Mouse (Mus musculus): Measurements from ENCODE around the gene Tbc1d19.

The Tbc1d19 gene

DNA sequence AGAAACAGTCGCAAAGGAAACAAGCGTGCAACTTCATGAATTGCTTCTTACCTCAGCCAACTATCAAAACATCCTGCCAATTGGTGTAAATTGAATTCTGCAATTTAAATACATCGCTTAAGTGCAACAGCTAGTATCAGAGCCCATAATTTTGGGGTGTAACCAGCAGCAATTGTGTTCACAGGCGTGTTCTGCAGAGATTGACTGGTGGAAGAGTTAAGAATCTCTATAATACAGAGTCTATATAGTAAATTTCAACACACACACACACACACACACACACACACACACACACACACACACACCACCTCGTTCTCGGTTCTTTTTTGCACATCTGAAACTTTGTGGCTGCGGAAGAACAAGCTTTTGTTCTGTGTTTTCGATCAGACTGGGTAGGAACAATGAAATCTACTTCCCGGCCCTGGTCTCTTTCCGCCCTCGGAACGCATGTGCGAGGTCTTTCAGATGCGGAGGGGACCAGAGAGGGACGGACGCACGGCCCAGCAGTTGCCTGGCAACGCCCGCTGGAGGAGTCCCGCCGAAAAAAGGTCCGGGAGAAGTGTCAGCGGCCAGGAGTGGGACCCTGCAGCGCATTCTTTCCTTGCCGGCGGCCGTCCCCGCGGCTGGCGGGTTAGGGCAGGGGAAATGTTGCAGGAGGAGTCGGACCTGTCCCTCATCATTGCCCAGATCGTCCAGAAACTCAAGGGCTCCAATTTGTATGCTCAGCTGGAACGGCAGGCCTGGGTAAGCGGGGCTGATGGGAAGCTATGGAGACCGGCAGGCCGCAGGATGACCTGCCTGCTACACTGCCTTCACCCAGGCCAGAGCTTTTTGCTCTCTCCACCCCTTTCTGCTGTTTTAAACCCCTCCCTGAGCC, at the start of gene Tbc1d19:
Gene Tbc1d19, plus strand, starts transcription at position 492 of the 877 bp plus-strand sequence.
- DNase-seq (ENCODE audit: low spot score in 2 of 2) = peak; percentile 48 to 62

- no peak for DNase-seq (ENCODE audit: low spot score in 2 of 2)
These were observed 49.5 kb upstream of the Tbc1d19 start for GRCm38 (mm10) chr5:53759912-53760311.

DNA sequence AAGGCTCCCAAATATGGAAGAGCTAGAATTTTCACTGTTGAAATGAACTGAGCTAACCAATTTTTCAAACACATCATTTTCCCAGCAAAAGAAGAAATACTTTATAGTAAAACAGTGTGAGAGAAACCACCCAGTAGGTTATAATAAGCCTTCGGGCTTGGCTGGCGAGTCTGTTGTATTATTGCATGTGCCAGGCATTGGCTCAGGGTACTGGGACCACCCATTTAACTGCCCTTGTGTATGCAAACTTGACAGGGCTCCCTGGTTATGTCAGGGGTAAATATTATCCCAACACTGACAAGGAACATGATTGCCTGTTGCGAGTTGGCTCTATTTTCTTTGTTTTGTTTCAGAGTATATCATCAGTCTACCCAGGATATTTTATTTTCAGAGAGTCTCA, 48.5 kb upstream of the Tbc1d19 start:
- no peak for DNase-seq (ENCODE audit: low spot score in 2 of 2)

DNA sequence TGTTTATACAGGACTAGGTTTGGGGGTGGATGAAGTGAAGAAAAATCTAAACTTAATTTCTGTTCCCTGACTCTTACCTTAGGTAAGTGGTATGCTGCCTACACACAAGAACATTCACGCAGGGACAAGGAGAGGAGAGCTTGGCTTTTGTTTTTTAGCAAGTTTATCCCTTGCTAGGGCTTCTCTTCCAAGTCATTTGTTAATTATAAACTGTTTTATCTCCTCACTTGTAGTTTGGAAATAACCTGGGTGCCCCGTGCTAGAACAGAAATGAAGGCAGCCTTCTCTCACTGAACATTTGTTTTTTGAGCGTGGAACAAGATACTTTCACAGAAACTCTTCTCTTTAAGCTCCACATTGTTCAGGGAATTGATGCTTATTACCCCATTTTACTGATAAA, 48.1 kb upstream of the Tbc1d19 start:
- DNase-seq (ENCODE audit: low spot score in 2 of 2) = no peak

- no peak for DNase-seq (ENCODE audit: low spot score in 2 of 2)
These were observed 24.4 kb upstream of the Tbc1d19 start for GRCm38 (mm10) chr5:53784818-53785520.

DNA sequence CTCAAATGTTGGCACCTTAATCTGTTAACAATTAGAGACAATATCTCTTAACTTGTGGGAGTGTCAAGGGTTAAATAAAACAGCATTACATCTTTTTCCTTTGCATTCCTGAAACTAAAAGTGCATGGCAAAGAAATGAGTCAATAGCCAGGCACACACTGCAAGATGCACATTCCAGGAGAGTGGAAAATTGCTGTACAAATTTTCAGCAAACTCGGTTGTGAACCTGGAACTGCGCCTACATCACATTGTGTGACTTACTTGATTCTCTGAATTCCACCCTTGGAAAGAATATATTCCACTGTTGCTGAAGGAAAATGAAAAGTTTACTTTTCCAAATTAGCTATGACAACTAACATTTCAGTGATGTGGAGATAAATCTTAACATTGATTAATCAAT, 8.0 kb upstream of the Tbc1d19 start:
- DNase-seq (ENCODE audit: low spot score in 2 of 2) = no peak

GRCm38 (mm10) chr5:53819711-53820110, 10.3 kb downstream of the Tbc1d19 start:
- DNase-seq (ENCODE audit: low spot score in 2 of 2) = no peak

DNA sequence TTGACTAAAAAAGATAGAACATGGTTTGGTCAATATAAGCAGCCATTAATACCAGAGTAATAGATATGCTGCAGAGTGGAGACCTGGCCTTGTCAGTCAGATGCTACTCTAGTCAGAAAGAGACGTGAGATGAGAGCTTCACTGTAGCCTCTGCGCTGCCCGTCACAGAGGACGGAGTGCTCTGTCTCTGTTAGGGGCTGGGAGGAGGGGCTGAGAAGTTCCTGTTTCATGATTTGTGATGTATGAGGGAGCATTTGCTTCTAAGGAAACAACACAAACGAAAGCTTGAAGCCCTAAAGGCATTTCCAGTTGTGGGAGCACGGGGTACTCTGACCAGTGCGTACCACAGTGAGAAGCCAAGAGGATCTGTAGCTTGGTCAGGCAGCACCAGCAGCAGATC, 16.5 kb downstream of the Tbc1d19 start:
- DNase-seq (ENCODE audit: low spot score in 2 of 2) = no peak

GRCm38 (mm10) chr5:53834489-53834888, 25.1 kb downstream of the Tbc1d19 start:
- DNase-seq (ENCODE audit: low spot score in 2 of 2) = no peak

GRCm38 (mm10) chr5:53841256-53841655, 31.9 kb downstream of the Tbc1d19 start:
- DNase-seq (ENCODE audit: low spot score in 2 of 2) = no peak

- DNase-seq (ENCODE audit: low spot score in 2 of 2) = no peak
These were observed 39.0 kb downstream of the Tbc1d19 start for GRCm38 (mm10) chr5:53848294-53848942.

DNA sequence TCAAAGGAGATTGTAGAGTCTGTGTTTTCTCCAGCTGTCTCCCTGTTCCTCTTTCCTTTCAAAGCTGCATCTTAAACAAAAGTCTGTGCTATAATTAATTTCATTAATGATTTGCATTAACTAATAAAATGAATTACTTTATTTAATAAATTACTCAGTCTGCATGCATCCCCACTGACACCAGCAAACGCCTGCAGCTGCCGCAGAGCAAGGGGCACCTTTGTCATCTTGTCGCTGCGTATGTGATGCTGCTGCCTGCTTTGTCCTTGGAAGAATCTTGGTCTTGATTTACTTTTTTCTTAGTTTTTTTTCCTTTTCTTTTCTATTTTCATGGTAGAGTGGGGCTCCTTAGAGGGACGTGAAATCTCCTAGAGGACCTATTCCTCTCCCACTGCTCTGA, 43.2 kb downstream of the Tbc1d19 start:
- no peak for DNase-seq (ENCODE audit: low spot score in 2 of 2)

- DNase-seq (ENCODE audit: low spot score in 2 of 2) = no peak
These were observed 45.2 kb downstream of the Tbc1d19 start for GRCm38 (mm10) chr5:53854561-53854960.

DNA sequence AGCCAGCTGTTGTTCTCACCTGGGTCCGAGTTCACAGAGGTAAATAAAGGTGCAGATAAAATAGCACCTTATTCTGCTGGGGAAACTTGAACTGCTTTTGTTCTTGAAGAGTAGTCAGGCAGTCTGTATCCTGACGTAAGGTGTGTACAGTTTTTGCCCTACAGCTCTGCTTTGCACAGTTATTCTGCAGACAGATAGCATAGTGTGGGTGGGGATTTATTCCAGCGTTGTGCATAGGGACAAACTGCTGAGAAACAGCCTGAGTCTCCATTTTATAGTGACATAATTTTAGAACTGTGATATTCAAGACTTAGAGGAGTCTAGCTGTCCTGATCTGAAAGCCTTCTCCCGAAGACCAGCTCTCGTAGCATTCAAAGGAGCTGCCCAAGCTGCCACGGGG, 46.6 kb downstream of the Tbc1d19 start:
- DNase-seq (ENCODE audit: low spot score in 2 of 2) = no peak

- DNase-seq (ENCODE audit: low spot score in 2 of 2) = no peak
These were observed 55.7 kb downstream of the Tbc1d19 start for GRCm38 (mm10) chr5:53865146-53865545.

DNA sequence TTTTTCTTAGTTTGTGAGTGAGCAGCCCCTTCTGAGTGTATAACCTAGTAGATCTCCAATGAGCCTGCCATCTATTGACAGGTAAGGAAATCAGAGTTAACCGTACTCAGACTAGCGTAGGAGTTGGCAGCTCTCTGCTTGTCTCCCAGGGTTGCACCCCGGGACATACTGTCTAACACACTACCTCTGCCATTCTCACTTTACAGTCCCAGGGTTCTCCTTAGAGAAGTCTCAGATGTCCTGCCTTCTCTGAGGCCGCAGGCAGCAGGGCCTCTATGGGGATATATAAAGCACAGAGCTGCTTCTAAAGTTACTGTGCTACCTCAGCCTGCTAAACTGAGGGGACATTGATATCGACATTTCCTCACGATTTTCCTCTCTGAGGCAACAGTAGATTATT, 56.6 kb downstream of the Tbc1d19 start:
- no peak for DNase-seq (ENCODE audit: low spot score in 2 of 2)

GRCm38 (mm10) chr5:53871665-53872312, 62.4 kb downstream of the Tbc1d19 start:
- DNase-seq (ENCODE audit: low spot score in 2 of 2) = peak; percentile 26 to 62

- no peak for DNase-seq (ENCODE audit: low spot score in 2 of 2)
These were observed 65.6 kb downstream of the Tbc1d19 start for GRCm38 (mm10) chr5:53874966-53875365.

DNA sequence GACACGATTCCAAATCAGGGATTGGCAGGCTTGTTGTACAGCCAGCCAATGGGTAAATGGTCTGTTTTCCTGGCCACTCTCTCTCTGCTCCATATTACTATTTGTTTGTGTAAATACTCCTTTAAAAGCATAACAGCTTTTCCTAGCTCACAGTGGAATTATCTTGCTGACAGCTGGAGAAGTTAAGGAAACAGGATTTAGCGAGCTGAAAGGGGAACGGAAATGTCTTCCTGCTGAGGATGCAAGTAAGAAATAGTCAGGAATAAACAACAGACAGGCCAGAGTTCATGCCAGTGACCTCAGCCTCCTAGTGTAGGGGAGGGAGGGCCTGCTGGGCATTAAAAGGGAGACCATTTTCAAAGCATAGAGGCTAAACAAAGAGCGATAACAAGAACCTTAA, 71.3 kb downstream of the Tbc1d19 start:
- DNase-seq (ENCODE audit: low spot score in 2 of 2) = no peak

GRCm38 (mm10) chr5:53881381-53881990, 72.1 kb downstream of the Tbc1d19 start:
- DNase-seq (ENCODE audit: low spot score in 2 of 2) = no peak

GRCm38 (mm10) chr5:53901406-53901805, 92.0 kb downstream of the Tbc1d19 start:
- no peak for DNase-seq (ENCODE audit: low spot score in 2 of 2)

DNA sequence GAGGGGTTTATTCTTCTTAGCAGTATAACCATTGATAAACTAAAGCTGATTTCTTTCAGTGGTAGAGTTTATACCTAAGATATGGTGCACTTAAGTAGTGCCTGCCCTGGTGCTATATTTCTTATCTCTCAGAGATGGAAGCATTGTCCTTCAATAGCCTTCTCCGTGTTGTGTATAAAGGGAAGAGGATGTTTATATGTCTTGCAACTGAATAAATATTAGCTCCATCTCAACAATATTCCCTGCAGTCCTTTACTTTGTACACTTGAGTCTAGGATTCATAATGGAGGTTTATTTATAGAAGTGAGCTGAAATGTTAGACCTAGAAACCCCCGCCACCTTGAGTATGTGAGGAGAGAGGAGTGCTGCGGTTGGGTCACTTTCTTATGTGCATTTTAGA, 93.4 kb downstream of the Tbc1d19 start:
- DNase-seq (ENCODE audit: low spot score in 2 of 2) = no peak
